Mouse (Mus musculus): Measurements from ENCODE around the gene Chrne. TPM values are rescaled to one million over a fixed set of nuclear protein-coding genes. Genes with fewer than 3 reads are reported as not detected.
"Not testable (repeated sequence)": the region's sequence is repeated elsewhere in the genome, so short reads cannot be mapped to it uniquely, and the experiment has no call there.

Chrne gene
- polyA plus RNA-seq, 1 experiment = 0.06 TPM

DNA sequence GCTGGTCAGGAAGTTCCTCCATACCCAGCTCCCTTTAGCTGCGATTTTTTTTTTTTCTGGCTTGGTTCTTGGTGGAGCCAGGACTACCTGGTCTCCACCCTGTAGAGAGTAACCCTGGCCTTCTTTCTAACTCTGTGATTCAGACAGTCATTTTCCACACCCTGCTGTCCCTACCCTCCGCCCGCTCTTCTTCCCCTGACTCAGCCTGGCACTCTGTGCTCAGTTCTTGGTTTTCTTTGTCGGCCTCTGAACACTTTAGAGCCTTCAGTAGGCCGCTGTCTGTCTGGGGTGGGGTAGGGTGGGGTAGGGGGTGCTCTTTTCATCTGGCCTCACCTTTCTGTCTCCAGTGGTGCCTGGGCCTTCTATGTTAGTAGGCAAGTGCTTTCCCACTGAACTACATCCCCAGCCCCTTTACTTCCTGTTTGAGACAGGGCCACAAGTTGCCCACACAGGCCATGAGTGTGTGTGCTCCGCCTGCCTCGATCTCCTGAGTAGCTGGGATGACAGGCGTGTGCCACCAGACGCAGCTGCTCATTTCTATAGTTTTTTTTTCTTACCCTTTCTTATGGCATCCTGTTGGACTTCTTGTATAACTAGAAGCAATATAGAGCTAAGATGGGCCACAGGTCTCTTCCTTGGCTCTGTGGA lies 39.2 kb downstream of the Chrne start:
- 54% methylated on average over 9 of the region's 9 CpGs for WGBS
- Histone ChIP-seq H3K27ac (ENCODE audit: insufficient read depth, low read depth, low read length) (peak overlapping the region; percentile 37), H3K4me3 (ENCODE audit: low read depth, low read length) (no peak overlapping the region), H3K4me1 (ENCODE audit: control insufficient read depth, insufficient read depth, insufficient read length, low read length) (peaks cover 43% of the 10 kb centered on the region), H3K27me3 (ENCODE audit: control insufficient read depth, insufficient read depth, low read length) (no peaks in the 10 kb centered on the region), H3K36me3 (ENCODE audit: control insufficient read depth, insufficient read depth, low read length) (no peaks in the 10 kb centered on the region)
- TF ChIP-seq POLR2A (IDR thresholded peaks at IDR 0.05; ENCODE audit: low read depth, low read length) (no peak), CTCF (IDR thresholded peaks at IDR 0.05; ENCODE audit: extremely low read depth, insufficient read length, insufficient replicate concordance, low read depth, low read length) (no peak)

DNA sequence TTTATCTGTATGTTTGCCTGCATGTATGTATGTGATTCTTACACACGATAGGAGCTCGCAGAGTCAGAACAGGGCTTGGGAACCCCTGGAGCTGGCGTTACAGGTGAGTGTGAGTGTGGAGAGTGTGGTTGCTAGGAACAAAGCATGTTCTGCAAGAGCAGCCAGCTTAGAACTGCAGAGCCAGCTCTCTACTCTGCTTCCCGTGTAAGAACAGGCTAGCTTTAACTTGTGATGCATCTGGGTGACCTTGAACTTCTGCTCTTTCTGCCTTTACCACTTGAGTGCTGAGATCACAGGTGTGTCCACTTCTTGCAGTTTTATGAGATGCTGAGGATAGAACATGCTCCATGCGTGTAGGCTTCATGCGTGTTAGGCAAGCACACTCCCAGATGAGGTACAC lies 40.1 kb downstream of the Chrne start:
- no peak for TF ChIP-seq POLR2A (IDR thresholded peaks at IDR 0.05; ENCODE audit: low read depth, low read length)
- no peak for TF ChIP-seq CTCF (IDR thresholded peaks at IDR 0.05; ENCODE audit: extremely low read depth, insufficient read length, insufficient replicate concordance, low read depth, low read length)
- H3K36me3 ChIP-seq (ENCODE audit: control insufficient read depth, insufficient read depth, low read length) = no peaks in the 10 kb centered on the region
- H3K4me3 ChIP-seq (ENCODE audit: low read depth, low read length) = no peak overlapping the region
- no peak overlapping the region for H3K27ac ChIP-seq (ENCODE audit: insufficient read depth, low read depth, low read length)
- peaks cover 43% of the 10 kb centered on the region for H3K4me1 ChIP-seq (ENCODE audit: control insufficient read depth, insufficient read depth, insufficient read length, low read length)
- WGBS = 83% methylated on average over 6 of the region's 6 CpGs
- H3K27me3 ChIP-seq (ENCODE audit: control insufficient read depth, insufficient read depth, low read length) = no peaks in the 10 kb centered on the region

DNA sequence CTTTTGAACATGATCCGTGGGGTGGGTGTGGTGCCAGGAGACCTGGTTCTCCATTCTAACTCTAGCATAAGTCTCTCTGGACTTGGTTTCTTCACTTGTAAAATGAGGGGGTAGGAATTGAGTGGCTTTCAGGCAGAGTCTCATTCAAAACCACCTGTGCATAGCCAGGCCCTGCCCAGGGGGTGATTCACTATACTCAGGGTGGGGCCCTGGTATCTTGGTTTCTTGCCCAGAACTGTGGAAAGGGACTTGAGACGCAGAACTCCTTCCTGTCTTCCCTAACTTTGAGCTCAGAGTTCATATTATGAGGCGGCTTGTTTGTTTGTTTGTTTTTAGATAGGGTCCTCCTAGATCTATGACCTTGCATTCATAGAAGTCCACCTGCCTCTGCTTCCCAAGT lies 41.8 kb downstream of the Chrne start:
- Histone ChIP-seq H3K27me3 (ENCODE audit: control insufficient read depth, insufficient read depth, low read length) (no peaks in the 10 kb centered on the region), H3K27ac (ENCODE audit: insufficient read depth, low read depth, low read length) (peak overlapping the region; percentile 88), H3K36me3 (ENCODE audit: control insufficient read depth, insufficient read depth, low read length) (no peaks in the 10 kb centered on the region), H3K4me3 (ENCODE audit: low read depth, low read length) (no peak overlapping the region), H3K4me1 (ENCODE audit: control insufficient read depth, insufficient read depth, insufficient read length, low read length) (peaks cover 43% of the 10 kb centered on the region)
- no peak for TF ChIP-seq CTCF (IDR thresholded peaks at IDR 0.05; ENCODE audit: extremely low read depth, insufficient read length, insufficient replicate concordance, low read depth, low read length)
- TF ChIP-seq POLR2A (IDR thresholded peaks at IDR 0.05; ENCODE audit: low read depth, low read length) = no peak
- 14% methylated on average over 3 of the region's 3 CpGs for WGBS

DNA sequence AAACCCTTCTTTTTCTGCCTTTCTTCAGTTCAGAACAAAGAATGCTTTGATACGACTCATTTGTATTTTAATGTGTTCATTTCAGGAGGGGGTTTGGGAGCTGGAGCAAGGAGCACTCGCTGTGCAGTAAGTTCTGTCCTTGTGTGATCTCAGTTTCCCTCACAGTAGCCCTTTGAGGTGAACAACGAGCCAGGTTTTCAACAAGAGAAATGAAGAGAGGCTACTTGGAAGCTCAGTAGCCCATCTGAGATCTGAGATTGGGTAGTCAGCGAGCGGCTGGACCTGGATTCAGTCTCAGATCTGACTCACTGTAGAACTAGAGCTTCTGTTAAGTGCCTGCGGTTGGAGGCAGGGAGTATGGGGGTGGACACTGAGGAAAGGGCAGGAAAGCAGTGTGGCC lies 45.1 kb downstream of the Chrne start:
- Histone ChIP-seq H3K27ac (ENCODE audit: insufficient read depth, low read depth, low read length) (no peak overlapping the region), H3K27me3 (ENCODE audit: control insufficient read depth, insufficient read depth, low read length) (no peaks in the 10 kb centered on the region), H3K4me3 (ENCODE audit: low read depth, low read length) (no peak overlapping the region), H3K4me1 (ENCODE audit: control insufficient read depth, insufficient read depth, insufficient read length, low read length) (peaks cover 32% of the 10 kb centered on the region), H3K36me3 (ENCODE audit: control insufficient read depth, insufficient read depth, low read length) (no peaks in the 10 kb centered on the region)
- TF ChIP-seq POLR2A (IDR thresholded peaks at IDR 0.05; ENCODE audit: low read depth, low read length) (no peak), CTCF (IDR thresholded peaks at IDR 0.05; ENCODE audit: extremely low read depth, insufficient read length, insufficient replicate concordance, low read depth, low read length) (no peak)
- 90% methylated on average over 6 of the region's 6 CpGs for WGBS

DNA sequence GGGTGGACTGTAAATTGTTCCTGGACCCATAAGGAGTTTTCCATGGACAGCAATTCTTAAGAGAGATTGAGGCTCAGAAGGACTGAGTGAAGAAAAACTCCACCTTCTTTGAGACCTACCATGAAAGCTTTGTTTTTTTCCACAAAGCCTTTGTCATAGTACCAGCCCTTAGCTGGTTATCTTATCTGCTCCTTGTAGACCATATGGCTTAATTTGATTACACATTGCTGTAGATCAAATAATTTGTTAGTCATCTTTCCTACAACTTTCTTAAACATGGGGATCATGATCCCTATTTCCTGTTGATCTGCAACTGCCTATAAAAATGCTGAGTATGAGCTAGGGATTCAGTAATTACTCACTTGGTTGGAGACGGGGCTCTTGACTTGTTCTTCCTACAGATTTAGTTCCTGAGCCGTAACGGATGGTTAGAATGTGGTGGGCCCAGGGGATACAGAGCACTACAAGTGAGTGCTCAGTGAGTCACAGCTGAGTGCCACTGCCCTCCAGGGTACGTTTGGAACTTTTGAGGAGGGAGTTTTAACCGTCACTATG lies 46.6 kb downstream of the Chrne start:
- TF ChIP-seq CTCF (IDR thresholded peaks at IDR 0.05; ENCODE audit: extremely low read depth, insufficient read length, insufficient replicate concordance, low read depth, low read length) (no peak), POLR2A (IDR thresholded peaks at IDR 0.05; ENCODE audit: low read depth, low read length) (no peak)
- no peaks in the 10 kb centered on the region for H3K36me3 ChIP-seq (ENCODE audit: control insufficient read depth, insufficient read depth, low read length)
- no peaks in the 10 kb centered on the region for H3K27me3 ChIP-seq (ENCODE audit: control insufficient read depth, insufficient read depth, low read length)
- no peak overlapping the region for H3K4me3 ChIP-seq (ENCODE audit: low read depth, low read length)
- 32% methylated on average over 5 of the region's 5 CpGs for WGBS
- peak overlapping the region; percentile 74 for H3K27ac ChIP-seq (ENCODE audit: insufficient read depth, low read depth, low read length)
- H3K4me1 ChIP-seq (ENCODE audit: control insufficient read depth, insufficient read depth, insufficient read length, low read length) = peaks cover 21% of the 10 kb centered on the region

DNA sequence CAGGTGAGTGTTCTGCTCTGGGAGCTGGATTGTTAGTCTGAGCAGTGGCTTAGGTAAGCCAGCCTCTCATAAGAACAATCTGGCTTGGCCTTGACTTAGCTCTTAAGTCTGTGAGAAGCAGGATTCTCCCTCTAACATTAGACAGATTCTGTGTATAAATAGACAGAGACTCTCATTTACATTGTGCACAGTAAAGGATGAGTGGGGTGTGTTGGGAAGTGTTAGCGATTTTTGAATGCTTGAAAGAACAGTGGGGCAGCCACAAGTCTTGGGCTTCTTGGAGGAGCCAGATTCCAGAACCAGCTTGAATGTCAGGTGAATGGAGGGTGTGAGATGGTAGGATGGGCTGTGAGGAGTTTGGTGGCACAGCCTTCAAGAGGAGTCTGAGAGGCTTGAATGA lies 47.4 kb downstream of the Chrne start:
- peak overlapping the region; percentile 9; the same call in 1 of the 2 replicates for H3K27ac ChIP-seq (ENCODE audit: insufficient read depth, low read depth, low read length)
- no peaks in the 10 kb centered on the region for H3K27me3 ChIP-seq (ENCODE audit: control insufficient read depth, insufficient read depth, low read length)
- no peak overlapping the region for H3K4me3 ChIP-seq (ENCODE audit: low read depth, low read length)
- peaks cover 14% of the 10 kb centered on the region for H3K4me1 ChIP-seq (ENCODE audit: control insufficient read depth, insufficient read depth, insufficient read length, low read length)
- no peaks in the 10 kb centered on the region for H3K36me3 ChIP-seq (ENCODE audit: control insufficient read depth, insufficient read depth, low read length)
- WGBS = 82% methylated on average over 1 of the region's 1 CpGs
- no peak for TF ChIP-seq POLR2A (IDR thresholded peaks at IDR 0.05; ENCODE audit: low read depth, low read length)
- TF ChIP-seq CTCF (IDR thresholded peaks at IDR 0.05; ENCODE audit: extremely low read depth, insufficient read length, insufficient replicate concordance, low read depth, low read length) = no peak

DNA sequence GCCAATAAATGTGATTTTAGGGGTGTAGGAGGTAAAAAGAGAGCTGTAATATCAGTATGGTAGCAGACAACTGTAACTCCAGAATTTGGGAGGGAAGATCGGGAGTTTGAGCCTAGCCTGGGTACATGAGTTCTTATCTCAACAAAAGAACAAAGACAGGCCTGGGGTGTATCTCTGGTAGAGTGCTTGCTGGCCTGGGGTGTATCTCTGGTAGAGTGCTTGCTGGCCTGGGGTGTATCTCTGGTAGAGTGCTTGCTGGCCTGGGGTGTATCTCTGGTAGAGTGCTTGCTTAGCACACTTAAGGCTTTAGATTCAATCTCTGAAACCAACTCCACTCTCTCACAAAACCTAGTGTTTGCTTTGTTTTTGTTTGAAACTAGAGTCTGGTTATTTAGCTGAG lies 48.4 kb downstream of the Chrne start:
- H3K4me1 ChIP-seq (ENCODE audit: control insufficient read depth, insufficient read depth, insufficient read length, low read length); H3K27ac ChIP-seq (ENCODE audit: insufficient read depth, low read depth, low read length); H3K36me3 ChIP-seq (ENCODE audit: control insufficient read depth, insufficient read depth, low read length); H3K4me3 ChIP-seq (ENCODE audit: low read depth, low read length); H3K27me3 ChIP-seq (ENCODE audit: control insufficient read depth, insufficient read depth, low read length): not testable (repeated sequence)
- 86% methylated on average over 1 of the region's 1 CpGs for WGBS
